Mouse (Mus musculus): ENCODE measurements at regions not wholly inside any gene's neighbourhood (a gene's known extent, or its start where the extent isn't known, plus 50 kb on each side); places are given as distances from the start of the nearest gene placed in this dataset.

DNA sequence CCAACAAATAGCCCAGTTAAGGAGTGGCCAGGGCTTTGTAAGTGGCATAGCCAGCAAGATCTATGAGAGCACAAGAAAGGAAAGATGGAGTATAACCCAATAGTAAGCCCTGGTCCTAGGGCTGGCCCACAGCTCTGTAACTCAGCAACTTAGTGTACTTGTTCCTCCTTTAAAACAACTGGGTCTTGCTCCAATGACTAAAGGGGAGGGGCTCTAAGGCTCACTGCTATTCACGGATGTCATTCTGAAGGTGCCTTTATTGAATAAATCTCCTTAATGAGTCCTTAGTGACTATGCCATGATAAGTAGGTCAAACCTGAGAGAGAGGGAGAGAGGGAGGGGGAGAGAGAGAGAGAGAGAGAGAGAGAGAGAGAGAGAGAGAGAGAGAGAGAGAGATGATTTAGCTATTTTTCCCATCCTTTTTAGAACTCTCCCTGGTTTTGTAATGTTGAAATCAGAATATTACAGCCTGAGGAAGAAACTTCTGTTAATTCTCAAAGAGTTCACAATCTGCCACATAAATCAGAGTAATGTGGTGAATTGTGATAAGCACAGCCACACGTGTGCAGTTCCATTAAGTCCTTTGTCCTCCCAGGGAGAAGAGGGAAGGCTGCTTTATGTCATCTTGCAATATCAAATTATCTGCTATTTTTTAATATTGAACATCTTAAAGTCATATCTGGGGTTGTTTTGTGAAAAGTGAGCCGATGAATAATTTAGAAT lies 238.7 kb upstream of the Apob start:
- TF ChIP-seq CTCF (IDR thresholded peaks at IDR 0.05; ENCODE audit: insufficient read depth, low read length) (no peak), POLR2A (IDR thresholded peaks at IDR 0.05; ENCODE audit: borderline replicate concordance, extremely low read depth, low read depth, low read length) (no peak)
